Mouse (Mus musculus) brain, embryonic 18.5 days (tissue): ENCODE measurements around the gene Olfr319.
"Not testable (repeated sequence)": the region's sequence is repeated elsewhere in the genome, so short reads cannot be mapped to it uniquely, and the experiment has no call there.

ENCODE experiments used
- DNase-seq: peaks from one replicate; pipeline ENCODE4 v3.0.0-alpha.2; 2012; ENCODE audit warnings: low read depth, low spot score

Gene Olfr319

DNA sequence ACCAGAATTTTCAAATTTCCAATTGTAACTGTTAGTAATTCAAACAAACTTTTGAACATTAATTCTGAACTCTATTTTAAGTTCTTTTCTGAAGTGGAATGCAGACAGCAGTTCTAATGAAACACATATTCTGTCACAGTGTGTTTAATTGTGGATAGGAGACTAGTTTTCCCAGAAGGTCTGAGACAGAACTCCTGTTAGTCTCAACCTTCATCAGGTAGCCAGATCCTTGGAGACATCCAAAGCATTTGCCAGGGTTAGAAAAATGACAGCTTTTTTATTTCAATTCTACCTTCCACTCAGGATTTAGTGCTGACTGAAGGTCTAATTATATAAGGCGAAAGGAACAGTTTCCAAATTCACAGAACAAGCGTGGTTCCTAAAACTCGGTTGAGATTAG is at the start of gene Olfr319:
Gene Olfr319, plus strand, starts transcription at position 301 of the 400 bp plus-strand sequence.
- DNase-seq, result no peak

DNA sequence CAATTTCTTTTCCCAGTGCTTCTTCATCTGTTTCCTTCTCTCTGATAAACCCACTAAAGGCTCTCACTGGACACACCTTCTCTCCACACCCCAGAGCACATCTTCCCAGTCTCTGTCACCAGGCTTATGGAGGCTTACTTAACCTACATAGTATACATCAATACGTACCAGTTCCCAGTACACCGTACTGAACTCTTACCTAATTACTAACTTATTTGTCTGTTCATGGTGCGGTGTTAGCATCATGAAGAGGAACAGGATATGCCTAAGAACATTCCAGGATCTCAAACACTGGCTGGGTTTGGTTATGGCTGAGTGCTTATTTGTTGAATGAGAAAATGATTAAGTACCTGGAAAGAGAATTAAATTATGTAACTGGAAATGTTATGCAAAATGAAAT is 43.8 kb upstream of the Olfr319 start:
- no peak for DNase-seq

DNA sequence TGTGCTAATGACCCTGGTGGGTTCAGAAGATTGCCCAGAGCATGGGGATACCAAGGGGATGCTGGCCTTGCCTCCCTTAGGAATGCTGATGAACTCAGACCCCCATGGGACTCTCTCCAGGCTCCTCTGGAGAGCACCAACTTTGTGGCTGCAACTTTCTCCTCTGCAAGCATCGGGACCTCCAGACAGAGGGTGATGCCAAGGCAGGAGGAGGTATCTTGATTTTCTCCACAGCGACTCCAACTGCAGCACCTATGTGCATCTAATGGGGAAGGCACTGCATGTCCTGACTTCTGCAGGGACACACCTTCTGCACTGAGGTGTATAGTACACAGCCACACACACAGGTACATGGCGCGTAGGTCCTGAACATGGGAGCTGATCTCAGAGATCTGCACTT is 40.4 kb upstream of the Olfr319 start, which contains the start of gene Olfr322:
Gene Olfr322, plus strand, starts transcription at position 187 of the 400 bp plus-strand sequence.
- no peak for DNase-seq

DNA sequence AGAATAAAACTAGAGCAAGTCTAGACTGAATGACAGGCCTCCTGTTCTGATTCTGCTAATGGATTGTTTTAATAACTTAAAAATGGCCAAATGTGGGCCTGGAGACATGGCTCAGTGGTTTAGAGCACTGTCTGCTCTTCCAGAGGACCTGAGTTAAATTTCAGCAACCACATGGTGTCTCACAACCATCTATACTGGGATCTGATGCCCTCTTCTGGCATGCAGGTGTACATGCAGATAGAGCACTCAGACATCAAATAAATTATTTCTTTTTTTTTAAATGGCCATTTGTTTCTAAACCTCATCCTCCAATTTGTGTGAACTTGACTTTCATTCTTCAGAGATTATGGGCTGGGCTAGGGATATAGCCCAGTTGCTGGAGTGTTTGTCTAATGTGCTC is 29.7 kb upstream of the Olfr319 start:
- no peak for DNase-seq

DNA sequence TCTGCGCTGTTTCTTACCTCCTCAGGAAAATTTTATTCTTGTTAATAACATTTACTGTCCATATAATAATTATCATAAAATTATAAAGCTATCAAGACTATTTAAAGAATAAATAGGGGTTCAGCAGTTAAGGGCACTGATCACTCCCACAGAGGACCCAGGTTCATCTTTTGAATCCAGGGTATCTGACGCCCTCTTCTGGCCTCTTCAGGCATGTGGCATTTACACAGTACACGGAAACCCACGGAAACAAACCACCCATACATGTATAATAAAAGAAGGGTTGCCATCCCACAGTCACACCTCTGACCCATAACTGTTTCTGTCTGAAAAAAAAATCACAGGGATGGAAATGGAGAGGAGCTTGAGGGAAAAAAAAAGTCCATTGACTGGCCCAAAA is 27.1 kb upstream of the Olfr319 start:
- no peak for DNase-seq

DNA sequence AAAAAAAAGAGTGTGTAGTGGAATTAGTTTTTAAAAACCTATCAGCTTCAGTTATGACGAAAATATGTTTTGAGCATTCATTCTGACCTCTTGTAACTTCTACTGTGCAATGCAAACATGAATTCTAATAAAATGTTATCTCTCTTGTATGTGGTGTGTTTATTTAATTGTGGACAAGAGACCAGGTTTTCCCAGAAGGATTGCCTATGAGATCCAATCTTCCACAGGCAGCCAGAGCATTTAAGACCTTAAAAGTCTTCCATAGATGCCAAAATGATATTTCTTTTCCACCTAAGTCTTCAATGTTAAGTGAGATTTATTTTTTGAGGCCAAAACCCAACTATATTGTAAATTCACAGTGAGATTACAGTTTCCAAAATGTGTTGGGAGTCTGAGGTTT is 18.2 kb upstream of the Olfr319 start, which contains the start of gene Olfr320:
Gene Olfr320, plus strand, starts transcription at position 301 of the 400 bp plus-strand sequence.
- DNase-seq, result no peak

DNA sequence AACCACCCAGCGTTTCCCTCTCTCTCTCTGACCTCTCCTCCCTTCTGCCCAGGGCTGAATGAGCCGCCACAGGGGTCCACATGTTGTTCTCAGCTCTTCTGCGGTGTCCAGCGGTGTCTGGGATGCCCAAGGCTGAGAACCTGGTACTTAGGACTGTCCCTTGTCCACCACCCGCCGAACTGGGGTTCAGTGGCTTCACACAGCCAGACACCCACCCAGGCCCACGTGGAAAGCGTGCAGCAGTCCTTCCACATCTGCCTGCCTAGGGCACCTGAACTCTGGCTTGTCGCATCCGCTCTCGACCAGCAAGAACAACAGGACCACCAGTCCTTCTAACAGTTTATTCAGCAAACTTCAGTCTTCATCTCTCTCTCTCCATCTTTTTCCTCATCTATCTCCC is 10.1 kb downstream of the Olfr319 start:
- DNase-seq, result no peak

DNA sequence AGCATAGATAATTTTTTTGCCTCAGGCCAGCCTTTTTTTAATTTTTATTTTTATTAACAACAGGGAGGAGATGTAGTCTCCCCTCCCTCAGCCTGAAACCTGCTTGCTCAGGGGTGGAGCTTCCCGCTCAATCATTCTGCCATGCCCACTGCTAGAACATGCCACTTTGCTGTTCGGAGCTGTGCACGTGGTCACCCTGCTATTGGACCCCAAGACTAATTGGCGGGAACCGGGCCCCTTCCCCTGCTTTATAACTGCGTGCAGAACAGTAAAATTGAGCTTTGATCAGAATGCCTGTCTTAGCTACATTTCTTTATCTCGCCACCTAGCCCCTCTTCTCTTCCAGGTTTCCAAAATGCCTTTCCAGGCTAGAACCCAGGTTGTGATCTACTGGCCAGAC is 18.8 kb downstream of the Olfr319 start:
- not testable (repeated sequence) for DNase-seq

DNA sequence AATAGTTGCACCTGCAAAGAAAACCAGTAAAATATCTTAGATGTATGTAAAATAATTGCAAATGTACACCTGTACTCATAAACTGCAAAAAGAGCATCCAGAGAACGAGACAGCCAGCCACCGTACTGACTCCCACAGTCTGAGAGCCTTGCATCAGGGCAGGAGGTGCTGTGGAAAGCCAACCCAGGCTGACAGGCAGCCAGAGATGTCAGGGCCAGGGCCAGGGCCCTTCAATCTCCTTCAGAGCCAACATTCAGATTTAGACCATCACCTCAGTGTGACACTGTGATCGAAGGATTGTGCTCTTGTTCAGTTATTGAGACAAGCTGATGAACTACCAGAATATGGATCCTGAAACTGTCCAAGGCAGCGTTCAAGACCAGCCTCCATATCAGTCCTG is 20.7 kb downstream of the Olfr319 start:
- DNase-seq, result no peak

DNA sequence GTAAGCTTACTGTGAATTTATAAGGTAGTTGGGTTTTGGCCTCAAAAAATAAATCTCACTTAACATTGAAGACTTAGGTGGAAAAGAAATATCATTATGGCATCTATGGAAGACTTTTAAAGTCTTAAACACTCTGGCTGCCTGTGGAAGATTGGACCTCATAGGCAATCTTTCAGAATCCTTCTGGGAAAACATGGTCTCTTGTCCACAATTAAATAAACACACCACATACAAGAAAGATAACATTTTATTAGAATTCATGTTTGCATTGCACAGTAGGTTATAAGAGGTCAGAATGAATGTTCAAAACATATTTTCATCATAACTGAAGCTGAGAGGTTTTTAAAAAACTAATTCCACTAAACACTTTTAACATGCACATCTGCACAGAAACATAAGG is 25.0 kb downstream of the Olfr319 start, which contains the start of gene Olfr318:
Gene Olfr318, minus strand, starts transcription at position 101 of the 400 bp plus-strand sequence.
- DNase-seq, result no peak

DNA sequence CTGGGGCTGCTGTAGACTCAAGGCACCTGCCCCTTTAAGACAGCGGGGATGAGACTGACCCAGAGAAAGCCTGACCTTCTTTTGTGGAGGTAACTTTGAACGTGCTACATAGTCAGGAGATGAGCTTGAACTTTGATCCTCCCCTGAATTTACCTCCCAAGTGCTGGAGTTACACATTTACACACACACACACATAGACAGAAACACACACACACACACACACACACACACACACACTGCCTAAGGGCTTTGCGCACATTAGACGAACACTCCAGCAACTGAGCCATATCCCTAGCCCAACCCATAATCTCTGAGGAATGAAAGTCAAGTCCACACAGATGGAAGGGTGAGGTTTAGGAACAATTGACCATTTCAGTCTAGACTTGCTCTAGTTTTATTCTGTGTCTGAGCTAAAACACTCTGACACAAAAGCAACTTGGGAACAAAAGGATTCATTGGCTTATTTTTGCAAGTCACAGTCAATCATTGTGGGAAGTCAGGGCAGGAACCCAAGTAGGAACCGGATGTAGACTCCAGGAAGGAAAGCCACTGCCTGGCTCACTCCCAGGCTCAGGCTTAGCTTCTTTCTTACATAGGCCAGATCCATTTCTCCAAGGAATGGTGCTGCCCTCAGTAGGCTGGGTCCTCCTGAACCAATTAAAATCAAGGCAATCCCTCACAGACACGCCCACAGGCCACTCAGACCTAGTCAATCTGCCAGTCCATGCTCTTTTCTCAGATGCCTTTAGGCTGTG is 29.1 kb downstream of the Olfr319 start:
- DNase-seq, result not testable (repeated sequence)

DNA sequence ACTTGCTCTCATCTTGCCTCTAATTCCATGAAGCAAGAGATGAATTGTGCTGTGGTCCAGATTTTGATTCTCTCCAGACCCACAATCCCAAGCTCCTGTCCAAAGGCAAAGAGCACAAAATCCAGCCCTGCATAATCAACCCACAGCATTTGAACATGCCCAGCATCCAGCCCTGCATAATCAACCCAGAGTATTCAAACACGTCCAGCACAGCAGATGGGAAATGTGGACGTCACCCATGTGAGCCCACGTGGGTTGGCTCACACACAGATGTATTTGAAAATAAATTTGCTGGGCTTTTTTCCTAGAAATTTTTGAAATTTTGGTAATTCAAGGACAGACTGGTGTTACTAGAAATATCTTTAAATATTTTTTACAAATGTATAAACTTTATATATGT is 34.4 kb downstream of the Olfr319 start:
- peak; percentile 39 for DNase-seq

DNA sequence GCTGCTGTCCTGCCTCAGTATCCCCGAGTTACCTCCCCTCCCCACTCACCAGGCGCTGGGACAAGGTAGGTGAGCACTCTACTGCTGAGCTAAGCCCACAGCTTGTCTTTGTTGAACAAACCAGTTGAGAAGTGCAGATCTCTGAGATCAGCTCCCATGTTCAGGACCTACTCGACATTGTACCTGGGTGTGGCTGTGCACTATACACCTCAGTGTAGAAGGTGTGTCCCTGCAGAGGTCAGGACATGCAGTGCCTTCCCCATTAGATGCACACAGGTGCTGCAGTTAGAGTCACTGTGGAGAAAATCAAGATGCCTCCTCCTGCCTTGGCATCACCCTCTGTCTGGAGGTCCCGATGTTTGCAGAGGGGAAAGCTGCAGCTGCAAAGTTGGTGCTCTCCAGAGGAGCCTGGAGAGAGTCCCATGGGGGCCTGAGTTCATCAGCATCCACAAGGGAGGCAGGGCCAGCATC is 39.9 kb downstream of the Olfr319 start, which contains the start of gene Olfr317:
Gene Olfr317, minus strand, starts transcription at position 421 of the 471 bp plus-strand sequence.
- no peak for DNase-seq

DNA sequence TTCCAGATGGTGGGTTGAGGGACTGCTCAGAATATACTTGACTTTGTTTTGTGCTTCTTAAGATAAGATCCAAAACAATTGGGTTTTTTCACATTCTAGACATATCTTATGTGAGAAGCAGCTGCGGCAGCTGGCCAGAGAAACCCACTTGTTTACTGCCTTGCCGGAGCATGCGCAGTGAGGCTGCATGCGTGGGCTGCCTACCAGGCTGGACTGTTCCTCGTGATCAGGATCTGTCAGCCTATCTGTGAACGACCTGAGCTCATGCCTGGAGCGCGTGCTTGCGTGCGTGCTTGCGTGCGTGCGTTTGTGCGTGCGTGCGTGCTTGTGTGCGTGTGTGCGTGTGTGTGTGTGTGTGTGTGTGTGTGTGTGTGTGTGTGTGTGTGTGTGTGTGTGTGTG is 52.1 kb downstream of the Olfr319 start:
- DNase-seq, result not testable (repeated sequence)

DNA sequence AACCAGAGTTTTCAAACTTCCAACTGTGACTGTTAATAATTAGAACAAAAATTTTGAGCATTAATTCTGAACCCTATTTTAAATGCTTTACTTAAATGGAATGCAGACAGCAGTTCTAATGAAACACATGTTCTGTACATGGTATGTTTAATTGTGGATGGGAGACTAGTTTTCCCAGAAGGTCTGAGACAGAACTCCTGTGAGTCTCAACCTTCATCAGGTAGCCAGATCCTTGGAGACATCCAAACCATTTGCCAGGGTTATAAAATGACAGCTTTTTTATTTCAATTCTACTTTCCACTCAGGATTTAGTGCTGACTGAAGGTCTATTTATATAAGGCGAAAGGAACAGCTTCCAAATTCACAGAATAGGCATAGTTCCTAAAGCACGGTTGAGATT is 53.5 kb downstream of the Olfr319 start, which contains the start of gene Olfr316:
Gene Olfr316, plus strand, starts transcription at position 301 of the 400 bp plus-strand sequence.
- no peak for DNase-seq
